Mouse (Mus musculus): ENCODE measurements around the gene Trio.

Trio gene

DNA sequence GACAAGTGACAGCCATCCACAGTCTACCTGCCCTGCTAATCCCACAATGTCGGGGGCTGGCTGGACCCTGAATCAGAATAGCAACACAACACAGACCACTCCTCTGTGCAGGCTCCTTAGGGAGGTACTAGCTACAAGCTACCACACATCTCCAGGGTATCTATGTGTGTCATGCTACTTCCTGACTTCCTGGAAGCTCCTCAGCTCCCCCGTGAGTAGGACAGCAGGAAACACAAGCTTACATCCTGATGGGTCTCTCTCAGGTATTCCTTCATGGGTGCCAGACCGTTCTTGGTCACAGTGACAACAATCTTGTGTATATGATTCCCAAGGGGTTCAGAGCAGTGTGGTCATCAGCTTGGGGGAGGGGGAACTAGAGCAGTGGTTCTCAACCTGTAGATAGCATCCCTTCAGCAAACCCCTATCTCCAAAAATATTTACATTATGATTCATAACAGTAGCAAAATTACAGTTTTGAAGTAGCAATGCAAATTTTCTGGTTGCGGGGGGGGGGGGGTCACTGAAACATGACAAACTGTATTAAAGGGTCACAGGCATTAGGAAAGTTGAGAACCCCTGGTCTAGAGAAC is 199.5 kb downstream of the Trio start:
- no peak for DNase-seq

DNA sequence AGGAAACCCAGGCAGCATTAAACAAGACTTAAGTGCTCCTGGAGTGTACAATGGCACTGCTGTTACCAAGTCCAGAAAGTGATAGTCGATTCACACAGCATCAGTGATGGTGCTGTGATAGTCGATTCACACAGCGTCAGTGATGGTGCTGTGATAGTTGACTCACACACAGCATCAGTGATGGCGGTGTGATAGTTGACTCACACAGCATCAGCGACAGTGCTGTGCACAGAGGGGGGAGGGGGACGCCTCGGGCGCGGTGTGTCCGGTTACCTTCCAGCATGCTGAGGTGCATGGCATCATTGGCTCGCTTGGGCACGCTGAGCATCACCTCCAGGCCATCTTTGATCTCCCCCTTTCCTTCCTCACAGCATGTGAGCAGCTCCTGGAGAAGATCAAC is 200.3 kb downstream of the Trio start:
- no peak for DNase-seq

DNA sequence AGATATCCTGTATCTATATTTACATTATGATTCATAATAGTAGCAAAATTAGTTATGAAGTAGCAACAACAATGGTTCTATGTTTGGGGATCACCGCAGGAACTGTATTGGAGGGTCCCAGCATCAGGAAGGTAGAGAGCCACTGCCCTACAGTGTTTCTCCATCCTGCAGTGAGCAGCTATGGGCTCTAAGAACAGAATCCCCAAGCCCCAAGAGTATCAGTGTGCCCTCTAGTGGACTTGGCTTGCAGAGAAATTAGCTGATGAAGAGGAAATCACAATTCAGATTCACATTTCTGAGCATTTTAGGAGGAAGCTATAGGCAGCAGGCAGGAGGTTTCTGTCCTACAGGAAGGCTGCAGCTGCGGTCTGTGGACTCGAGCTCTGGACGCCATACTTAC is 202.1 kb downstream of the Trio start:
- DNase-seq = no peak

DNA sequence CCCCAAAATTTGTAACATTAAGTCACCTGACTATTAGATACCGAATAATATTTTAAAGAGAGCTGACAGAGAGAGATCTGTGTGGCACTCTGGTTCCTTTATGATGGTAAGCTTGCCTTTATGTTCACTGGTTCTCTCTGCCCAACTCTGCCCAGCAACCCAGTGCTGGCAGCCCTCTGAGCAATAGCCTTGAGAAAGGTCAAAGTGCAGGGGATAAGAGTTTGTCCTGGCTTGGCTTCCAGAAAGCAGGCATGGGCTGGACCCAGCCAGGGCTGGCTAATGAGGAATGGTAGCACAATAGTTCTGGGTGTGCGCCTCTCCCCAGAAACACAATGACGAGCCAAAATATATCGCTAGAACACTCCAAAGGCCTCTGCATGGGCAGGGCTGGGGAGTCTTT is 203.2 kb downstream of the Trio start:
- no peak for DNase-seq

DNA sequence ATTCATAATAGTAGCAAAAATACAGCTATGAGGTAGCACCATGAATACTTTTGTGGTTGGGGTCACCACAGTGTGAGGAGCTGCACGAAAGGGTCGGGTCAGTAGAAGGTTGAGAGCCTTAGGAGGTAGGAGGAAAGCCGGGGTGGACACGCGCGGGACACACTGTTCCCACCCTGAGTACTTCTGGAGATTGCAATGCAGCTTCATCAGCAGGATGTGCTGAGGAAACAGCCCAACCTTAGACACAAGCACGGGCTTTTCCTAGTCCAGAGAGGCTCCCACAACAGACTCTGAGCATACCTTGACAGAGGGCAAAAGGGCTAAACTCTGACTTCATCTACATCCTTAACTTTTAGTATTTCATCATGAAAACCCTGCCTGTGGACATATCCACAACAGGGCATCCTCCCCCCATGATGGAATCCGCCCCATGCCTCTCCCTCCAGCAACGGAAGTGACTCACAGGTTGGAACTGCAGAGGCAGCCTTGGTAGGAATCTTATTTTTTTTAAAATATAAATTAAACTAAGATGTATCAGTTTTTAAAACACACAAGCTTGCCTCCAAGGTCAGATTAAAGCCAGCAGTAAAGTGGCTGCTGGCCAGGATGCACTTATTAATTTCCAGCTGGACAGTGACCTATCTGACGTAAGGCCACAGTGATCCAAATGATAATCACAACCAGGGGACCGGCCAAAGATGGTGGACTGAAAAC is 203.8 kb downstream of the Trio start:
- no peak for DNase-seq

DNA sequence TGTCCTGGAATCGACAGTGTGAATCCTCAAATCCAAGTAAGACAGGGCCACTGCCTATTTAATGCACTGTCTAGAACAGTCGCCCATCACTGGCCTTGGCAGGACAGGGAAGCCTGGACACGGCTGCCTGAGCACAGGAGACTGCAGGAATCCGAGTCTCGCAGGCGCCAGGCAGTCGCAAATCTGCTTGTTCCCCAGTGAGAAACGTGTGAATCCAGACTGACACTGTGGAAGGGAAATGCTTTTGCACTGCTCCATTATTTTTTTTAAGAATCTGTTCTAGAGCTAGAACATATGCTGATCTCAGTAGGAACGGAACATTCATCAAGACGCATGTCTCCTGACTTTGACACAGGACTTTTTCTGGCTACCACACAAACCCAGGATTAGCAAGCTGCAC is 208.6 kb downstream of the Trio start:
- DNase-seq = peak; percentile 72 to 80

DNA sequence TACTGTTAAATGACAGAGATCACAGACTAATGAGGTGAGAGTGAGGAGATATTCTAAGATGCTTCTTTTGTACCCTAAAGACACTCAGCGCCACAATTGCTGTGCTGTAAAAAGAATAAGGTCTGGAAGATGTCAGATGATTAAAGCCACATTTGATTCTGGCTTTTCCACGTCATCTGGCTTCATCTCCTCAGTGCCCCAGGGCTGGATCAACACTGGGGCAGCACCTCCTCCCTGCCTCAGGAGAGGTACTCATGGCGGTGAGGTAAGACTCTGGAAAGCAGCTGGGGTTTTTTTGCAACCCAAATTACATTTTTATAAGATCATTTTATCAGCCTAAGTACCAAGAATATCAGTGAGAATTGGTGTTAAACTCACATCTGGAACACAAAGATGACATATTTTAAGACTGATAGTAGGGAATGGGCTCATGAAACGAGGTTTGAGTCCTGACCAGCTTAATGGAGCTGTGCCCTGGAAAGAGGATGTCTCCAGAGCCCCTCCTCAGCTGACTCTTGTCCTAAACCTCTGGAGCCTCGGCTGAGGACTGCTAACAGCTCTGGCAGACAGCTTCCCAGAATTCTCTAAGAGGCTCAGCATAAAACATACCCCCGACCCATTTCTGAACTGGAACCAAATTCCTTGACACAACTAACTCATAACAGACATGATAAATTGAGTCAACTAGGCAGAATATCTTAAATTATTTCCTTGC is 210.8 kb downstream of the Trio start:
- no peak for DNase-seq

DNA sequence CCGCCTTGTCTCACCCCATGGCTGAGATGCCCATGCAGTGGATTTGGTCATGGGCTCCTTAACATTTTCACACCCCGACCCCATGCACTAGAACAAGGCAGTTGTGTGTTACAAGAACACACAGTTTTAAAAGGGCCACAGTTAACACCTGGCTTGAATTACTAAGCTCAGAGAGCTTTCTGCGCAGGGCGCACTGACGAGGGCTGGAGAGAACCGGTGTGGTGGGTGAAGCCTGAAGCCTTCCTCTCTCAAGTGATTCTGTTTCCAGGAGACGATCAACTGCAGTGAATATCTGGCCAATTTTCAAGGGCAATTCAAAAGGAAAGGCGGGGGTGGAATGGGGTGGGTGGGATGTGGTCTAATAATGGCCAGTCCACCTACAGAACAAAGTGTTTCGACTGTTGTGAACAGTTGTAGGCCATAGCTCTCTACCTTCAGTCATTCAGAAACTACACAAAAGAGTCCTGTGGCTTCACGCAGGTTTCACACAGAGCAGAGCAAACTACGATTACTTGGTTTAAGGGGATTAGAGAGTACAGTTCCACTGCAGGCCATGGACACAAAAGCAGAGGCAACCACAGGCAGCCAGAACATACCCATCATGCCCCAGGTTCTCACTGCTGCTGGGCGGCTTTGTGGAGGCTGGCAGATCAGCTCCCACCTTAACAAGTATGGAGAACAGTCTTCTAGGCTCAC is 214.7 kb downstream of the Trio start:
- no peak for DNase-seq

DNA sequence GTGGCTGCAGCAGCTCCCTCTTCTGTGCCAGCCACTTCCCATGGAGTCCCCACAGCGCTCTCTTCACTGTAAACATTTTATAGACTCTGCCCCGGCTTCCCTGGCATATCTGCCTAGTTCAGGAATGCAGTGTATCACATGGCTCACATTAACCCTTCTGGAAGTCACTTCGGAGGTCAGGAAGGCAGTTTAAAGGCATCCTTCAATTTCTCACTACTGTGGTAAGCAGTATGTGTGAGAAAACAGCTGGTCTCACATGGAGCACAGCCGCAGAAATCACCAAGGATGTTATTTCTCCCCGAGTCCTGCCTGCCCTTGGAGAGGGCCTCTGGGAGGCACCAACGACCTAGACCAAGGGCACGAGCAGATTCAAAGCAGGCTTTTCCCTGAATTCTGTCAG is 215.4 kb downstream of the Trio start:
- no peak for DNase-seq

DNA sequence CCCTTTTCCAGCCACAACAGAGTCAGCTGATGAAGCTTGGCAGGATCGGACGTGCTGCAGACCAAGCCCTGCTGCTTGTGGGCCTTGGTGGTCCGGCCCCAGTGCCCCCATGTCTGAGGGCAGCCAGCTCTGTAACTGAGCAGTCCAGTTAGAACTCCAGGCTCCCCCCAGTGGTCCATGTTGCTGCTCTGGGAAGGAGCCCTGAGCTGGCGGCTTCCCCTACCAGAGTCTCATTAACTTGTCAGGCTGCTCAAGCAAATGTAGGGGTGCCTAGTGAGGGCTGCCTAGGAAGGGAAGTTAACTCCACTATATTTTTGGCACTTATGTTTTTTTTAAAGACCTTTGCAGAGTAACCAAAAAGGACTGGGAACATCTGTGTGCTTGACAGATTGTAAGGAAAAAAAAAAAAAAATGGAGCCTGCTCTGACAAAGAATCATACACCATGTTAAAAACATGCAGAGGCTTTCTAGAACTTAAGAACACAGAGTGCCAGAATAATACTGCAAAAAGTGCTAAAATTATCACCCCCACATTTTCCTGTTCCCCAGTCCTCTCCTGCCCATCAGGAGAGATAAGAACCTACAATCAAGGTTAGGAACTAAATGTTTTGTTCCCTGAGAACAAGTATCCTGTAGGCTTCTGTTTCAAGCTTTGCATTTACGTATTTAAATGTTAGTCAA is 216.9 kb downstream of the Trio start:
- peak in 1 of 2 experiments; percentile 34 for DNase-seq

DNA sequence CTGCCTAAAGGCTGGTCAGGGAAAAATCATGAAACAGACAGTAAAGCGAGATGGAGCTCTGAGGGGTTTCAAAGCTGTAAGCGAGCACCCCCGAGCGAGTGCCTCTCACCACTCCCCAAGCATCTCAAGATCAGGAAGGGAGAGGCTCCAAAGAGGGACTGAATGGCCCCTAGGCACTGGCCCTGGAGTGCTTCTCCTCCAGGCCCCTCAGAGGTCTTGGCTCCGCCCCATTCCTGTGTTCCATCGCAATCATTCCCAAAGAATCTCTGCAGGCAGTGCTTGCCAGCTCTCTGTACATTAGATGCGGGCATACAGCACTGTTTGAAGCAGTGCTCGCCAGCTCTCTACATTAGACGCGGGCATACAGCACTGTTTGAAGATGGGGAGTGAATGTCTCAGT is 219.4 kb downstream of the Trio start:
- DNase-seq = no peak

DNA sequence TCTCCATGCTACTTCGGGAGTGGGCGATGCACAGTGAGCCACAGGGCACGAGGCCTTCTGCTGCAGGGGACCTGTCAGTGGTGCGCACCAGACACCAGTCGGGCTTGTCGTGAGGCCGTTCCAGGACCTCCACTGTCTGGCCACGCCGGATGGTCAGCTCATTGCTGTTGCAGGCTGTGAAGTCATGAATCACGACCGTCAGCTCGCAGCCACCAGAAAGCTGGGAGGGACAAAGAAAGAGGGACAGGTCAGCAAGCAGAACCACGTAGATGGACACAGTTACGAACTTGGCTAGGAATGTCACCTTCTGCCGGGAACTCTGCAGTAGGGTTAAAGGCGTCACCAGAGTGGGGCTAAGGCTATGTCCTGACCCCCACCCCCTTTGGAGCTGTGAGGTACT is 220.0 kb downstream of the Trio start:
- DNase-seq = no peak

DNA sequence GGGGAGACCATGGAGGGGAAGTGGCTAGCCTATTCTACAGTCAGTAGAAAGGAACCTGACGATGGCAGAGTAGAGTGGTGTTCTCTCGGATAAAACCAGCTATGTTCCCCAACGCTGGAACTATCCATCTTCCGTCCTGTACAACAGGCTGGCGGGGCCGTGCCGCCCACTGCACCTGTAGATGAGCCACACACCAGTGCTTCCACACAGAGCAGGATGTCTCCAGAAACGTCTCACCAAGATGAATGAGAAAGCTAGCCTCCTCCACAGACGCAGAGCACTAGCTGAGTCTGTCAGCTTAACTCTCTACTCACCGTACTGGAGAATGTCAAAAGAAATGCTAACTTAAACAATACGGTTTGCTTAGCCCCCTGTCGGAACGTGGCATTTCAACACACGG is 221.2 kb downstream of the Trio start:
- DNase-seq = no peak

DNA sequence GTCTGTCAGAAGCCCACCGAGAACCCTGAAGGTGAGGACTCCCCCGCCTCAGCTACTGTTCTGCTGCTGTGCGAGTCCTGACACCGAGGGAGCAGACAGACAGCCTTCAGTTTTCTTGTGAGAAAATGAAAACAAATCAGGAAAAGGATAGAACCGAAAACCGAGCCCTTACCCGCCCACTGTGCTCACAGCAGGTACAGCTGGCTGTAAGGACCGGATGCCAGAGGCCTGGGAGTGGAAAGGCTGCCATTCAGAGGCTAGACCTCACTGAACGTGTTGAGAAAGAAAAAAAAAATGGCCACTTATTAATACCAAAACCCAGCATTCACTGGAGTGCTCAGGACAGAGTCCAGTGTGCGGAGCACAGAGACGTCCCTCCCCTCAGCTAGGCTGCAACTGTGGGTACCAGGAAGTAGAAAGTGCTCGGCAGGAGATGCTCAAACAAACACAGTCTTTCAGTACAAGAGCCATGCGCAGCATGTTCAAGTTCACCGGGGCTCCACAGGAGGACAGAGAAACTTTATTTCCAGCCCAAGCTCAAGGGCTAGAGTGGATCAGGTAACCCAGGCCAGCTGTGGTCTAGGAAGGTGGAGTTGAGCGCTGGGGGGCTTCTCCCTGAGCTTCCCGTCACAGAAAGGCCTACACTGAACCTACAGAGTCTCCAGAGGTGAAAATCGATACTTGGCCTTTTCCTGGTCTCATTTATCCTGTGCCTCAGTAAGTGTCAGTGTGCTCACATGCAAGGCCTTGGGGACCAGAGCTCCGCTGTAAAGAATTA is 221.9 kb downstream of the Trio start:
- peak; percentile 50 to 52 for DNase-seq

DNA sequence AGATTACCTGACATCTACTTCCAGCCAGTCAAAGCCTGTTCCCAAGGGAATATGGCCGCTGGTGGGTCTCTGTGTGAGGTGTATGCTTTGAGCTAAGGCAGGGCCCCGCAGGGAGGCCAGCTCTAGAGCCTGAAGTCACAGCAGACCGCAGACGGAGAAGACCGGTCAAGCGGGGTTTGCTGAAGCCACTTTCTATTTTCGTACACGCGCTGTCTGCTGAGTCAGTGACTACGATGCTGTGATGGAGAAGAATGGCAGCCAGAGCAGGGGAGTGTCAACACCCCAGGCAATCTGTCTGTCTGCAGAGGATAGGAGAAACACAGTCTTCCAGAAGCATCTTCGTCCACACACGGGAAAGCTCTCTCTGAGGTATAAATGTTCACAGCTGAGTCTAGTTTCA is 223.4 kb downstream of the Trio start:
- peak; percentile 53 to 58 for DNase-seq

DNA sequence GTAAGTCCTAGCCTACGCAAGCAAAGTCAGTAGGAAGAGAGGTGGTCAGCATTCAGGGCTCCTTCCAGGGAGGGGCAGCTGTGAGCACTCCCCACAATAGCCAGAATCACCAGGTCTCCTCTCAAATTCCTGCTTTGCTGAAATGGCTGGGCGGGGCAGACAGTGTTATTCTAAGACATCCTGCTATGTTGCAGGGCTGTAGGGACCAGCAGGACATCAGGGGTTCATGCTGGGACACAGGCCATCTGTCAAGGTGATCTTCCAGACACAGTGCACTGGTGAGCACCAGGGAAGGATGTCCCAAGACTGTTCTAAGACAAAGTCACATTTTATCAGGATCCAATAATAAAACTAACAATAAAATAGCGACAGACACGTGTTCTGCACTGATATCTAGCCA is 224.5 kb downstream of the Trio start:
- peak; percentile 61 to 68 for DNase-seq

DNA sequence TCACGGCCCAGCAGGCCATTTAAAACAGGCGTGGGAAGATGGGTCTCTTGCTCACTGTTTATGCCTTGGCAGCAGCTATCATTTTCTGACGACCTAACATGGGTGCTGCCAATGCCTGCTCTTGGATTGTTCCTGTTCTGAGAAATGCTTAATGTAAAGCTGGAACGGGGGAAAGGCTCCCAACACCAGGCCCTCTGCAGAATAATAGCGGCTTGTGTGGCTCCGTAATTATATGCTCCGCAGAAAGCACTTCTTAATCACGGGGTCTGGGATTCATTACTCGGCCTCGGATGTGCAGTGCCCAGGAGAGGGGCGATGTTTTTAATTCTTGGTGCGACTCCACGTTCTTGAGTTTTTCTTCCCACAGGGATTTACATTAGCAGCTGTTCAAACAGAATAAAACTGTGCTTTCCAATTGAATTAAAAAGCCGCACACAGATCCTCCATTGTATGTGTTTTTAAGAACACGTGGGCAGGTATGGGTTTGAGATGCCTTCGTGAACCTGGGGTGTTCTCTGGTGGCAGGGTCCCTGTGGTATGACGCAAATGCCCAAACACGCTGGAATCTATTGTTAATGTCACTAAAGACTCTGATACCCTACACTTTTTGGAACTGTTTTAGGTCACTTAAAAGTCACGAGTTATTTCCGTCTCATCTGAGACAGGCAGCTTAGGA is 228.0 kb downstream of the Trio start:
- DNase-seq = no peak

DNA sequence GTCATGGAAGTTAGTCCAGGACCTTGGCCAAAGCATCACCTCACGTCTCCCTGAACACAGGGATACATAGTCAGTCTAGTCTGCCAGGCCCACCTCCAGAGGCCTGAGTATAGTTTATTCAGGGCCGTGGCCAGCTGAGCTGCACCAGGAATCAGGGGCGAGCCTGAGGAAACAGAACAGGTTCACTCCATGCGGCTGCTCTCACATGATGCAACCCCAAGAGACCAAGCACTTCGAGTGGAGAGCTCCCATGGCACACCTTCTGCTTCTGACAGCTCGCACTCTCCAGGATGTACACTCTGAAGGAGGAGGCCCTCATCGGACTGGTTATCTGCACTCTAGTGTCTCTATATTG is 228.8 kb downstream of the Trio start:
- DNase-seq = no peak

DNA sequence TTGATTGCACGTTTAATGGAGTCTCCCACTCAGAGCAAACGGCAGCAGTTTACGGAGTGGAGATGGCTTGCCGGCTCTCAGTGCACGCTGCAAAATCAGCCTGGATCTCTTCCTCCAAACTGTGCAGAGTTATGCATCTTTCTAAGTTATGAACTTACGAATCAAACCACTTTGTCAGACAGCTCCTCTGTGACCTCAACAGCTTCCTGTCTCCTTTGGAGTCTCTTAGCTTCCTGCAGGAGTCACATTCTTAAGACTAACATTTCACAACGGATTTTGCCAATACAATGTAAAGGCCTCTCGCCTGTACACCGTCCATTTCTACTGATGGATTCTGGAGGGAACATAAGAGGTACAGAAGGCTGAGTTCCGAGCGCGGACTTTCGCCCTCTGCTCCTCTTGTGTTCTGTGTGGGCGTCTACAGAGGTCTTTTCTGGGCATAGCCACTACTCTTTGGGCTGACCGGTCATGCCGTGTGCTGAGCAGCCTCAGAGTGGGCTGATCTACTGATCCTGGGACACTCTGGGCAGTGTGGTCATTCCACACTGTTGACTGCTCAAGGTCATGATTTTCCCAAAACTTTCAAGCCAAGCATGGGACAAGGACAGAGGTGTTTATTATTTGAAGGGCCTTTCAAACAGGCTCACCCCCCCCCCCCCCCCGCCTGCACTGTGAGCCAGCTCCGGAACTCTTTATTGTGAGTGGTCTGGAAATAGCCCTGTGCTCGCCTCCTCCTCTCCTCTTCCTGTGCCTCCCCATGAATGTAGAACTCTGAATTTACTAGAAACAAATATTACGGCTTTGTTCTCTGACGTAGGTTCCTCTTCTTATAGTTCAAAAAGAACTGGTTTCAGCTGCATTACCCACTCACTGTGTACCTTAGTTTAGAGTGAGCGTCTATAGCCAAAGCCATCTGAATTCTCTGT is 229.4 kb downstream of the Trio start:
- DNase-seq = no peak

DNA sequence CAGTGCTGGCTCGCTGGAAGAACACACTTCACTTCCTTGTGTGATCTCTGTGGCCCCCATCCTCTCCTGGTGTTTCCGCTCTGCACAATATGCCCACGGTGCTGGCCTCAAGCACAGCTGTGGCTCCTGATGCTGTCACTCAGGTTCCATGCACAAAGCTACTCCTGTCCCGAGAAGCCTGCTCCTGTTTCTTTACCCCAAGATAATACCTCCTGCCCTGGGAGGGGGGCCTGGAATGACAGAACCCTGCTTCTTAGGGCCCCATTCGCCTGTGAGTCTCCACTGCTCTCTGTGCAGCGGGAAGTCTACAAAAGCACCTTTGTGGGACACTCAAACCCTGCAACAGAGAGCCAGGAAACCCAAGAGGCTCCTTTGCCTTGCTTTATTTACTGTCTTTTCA is 232.4 kb downstream of the Trio start:
- DNase-seq = no peak

DNA sequence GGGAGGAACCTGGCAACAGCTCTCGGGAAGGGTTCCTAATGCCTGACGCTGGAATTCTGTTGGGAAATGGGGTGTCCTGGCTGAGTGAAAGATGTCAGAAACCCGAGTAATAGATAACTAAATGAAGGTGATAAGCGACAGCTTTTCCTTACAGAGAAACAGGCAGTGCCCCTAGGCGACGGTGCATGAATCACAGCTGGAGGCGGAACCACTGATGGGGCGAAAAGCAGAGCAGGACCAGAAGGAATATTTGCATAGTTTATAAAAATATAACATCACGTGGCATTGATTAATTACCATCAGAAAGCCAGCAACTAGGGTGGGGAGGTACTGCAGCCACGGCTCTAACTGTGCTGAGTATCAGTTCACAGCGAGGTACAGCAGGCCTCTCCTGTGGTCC is 233.2 kb downstream of the Trio start:
- no peak for DNase-seq

All from cerebellum, adult 18-20 months (tissue).